Mouse (Mus musculus): ENCODE measurements at regions not wholly inside any gene's neighbourhood (a gene's known extent, or its start where the extent isn't known, plus 50 kb on each side); places are given as distances from the start of the nearest gene placed in this dataset.

DNA sequence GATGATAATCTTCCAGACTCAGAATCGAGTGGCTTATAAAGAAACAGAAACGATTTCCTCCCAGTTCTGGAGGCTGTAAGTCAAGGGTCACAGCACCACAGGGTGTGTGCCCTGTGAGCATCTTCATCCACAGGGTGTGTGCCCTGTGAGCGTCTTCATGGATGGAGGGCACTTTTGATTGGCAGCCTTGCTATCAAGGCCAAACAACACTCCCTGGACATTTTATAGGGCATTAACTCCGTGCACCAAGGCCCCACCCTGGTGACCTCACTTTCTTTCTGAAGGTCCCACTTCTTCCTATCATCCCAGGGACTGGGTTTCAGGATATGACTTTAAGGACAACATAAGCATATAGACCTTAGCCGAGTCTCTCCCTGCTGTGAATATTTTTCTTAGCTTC is 885.3 kb upstream of the Car8 start:
- H3K4me2 ChIP-seq (ENCODE audit: low read length): no peak overlapping the region
- H3K4me3 ChIP-seq (ENCODE audit: low read depth, low read length): no peak overlapping the region
- 73% methylated on average over 5 of the region's 5 CpGs for WGBS
- no peak overlapping the region for H3K9ac ChIP-seq (ENCODE audit: low read length)
- no peak overlapping the region for H3K27ac ChIP-seq (ENCODE audit: low read depth, low read length)
- no peaks in the 10 kb centered on the region for H3K27me3 ChIP-seq (replicated peaks; ENCODE audit: control insufficient read depth, insufficient read depth, low read length)
- no peak for DNase-seq (ENCODE audit: low spot score)
- H3K4me1 ChIP-seq (ENCODE audit: control insufficient read depth, insufficient read depth, low read length): no peaks in the 10 kb centered on the region
- ATAC-seq: no peak
- no peaks in the 10 kb centered on the region for H3K36me3 ChIP-seq (ENCODE audit: control insufficient read depth, insufficient read depth, low read length)
- H3K9me3 ChIP-seq (replicated peaks; ENCODE audit: control insufficient read depth, low read length): no peaks in the 10 kb centered on the region

DNA sequence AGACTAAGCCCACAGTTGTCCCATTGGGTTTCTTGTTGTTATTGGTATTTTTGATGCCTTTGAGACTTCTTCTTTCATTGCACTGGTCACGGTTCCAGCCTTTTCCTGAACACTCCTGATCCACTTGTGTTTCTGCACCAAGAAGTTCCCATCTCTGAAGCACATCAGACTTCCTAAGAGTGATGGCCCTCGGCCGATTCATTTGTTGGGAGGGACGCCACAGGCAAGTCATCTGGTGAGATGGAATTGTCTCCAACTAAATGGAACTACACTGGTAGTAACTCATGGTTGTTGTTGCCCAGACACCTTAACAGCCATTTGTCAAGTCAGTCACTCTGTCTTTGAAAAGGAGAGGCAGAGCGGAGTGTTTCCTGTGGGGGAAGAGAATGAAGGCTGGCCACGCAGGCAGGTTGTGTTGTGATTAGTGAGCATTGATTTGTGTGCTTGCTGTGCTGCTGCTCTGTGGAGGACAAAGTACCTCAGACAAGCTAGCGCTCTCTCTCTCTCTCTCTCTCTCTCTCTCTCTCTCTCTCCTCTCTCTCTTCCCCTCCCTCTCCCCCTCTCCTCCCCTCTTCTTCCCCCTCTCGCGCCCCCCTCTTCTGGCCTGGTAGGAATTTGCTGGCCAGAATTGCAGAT is 884.7 kb upstream of the Car8 start:
- ATAC-seq (no peak), DNase-seq (ENCODE audit: low spot score) (no peak)
- Histone ChIP-seq H3K4me2 (ENCODE audit: low read length) (no peak overlapping the region), H3K9ac (ENCODE audit: low read length) (no peak overlapping the region), H3K27me3 (replicated peaks; ENCODE audit: control insufficient read depth, insufficient read depth, low read length) (no peaks in the 10 kb centered on the region), H3K4me1 (ENCODE audit: control insufficient read depth, insufficient read depth, low read length) (no peaks in the 10 kb centered on the region), H3K9me3 (replicated peaks; ENCODE audit: control insufficient read depth, low read length) (no peaks in the 10 kb centered on the region), H3K4me3 (ENCODE audit: low read depth, low read length) (no peak overlapping the region), H3K36me3 (ENCODE audit: control insufficient read depth, insufficient read depth, low read length) (no peaks in the 10 kb centered on the region), H3K27ac (ENCODE audit: low read depth, low read length) (no peak overlapping the region)
- WGBS: 77% methylated on average over 9 of the region's 9 CpGs

DNA sequence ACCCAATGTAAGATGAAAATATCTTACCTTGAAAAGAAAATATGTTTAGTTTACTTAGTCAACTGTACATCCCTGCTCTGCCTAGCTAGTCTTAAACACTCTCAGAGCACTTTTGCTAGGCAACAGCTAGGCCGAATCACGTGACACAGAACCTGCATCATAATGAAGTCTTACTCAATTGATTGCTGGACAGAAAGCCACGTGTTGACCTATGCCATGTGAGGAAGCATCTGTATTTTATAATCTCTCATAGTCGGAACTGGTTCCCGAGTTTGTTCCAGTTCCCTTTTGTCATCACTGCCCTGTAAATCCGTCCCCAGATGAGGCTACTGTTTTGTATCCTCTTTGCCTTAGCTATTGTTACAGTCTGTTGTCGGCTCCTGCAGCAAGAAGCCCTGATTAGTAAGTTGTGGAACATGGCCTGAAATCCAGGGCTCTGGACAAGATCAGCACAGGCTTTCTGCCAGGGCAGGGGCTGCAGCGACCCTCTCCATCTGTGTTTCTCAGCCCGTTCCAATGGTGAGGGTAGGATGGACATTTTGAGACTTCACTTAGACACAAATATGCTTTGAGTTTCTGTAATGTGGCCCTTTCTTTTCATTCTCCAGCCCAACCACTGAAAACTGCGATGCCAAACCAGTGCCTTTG is 883.9 kb upstream of the Car8 start:
- no peaks in the 10 kb centered on the region for H3K4me1 ChIP-seq (ENCODE audit: control insufficient read depth, insufficient read depth, low read length)
- 79% methylated on average over 10 of the region's 10 CpGs for WGBS
- ATAC-seq (no peak), DNase-seq (ENCODE audit: low spot score) (no peak)
- H3K9ac ChIP-seq (ENCODE audit: low read length): no peak overlapping the region
- H3K36me3 ChIP-seq (ENCODE audit: control insufficient read depth, insufficient read depth, low read length): no peaks in the 10 kb centered on the region
- no peaks in the 10 kb centered on the region for H3K27me3 ChIP-seq (replicated peaks; ENCODE audit: control insufficient read depth, insufficient read depth, low read length)
- H3K4me3 ChIP-seq (ENCODE audit: low read depth, low read length): no peak overlapping the region
- no peak overlapping the region for H3K27ac ChIP-seq (ENCODE audit: low read depth, low read length)
- H3K9me3 ChIP-seq (replicated peaks; ENCODE audit: control insufficient read depth, low read length): no peaks in the 10 kb centered on the region
- H3K4me2 ChIP-seq (ENCODE audit: low read length): no peak overlapping the region

DNA sequence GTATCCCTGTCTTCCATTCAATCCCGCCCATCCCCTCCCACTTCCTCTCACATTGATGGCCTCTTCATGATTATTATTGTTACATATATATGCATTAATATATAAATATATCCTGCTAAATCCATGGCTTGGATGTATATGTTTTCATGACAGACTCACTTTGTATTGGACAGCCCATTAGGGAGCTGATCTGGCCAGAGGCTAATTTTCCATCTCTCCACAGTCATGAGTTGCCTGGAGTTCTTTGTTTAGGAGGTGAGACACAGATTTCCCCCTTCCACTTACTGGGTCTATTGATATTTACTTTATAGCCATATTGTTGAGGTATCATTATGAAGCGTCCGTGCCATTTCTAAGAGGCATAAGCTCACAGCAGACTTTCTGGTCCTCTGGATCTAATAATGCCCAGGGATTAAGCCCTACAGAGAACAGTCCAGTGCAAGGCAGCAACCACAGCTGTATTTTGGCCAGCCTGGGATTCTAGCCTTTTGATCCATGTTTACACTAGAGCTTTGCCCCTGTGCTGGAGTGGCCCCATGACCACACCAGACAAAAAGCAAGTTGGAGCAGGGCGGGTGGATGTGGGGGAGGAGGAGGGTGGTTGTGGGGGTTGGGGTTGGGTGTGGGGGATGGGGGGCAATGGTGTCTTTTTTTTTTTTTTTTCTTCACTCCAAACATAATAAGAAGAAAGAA is 878.3 kb upstream of the Car8 start:
- DNase-seq (ENCODE audit: low spot score) (no peak), ATAC-seq (no peak; the same call in 1 of the 2 replicates)
- Histone ChIP-seq H3K9me3 (replicated peaks; ENCODE audit: control insufficient read depth, low read length) (no peaks in the 10 kb centered on the region), H3K27ac (ENCODE audit: low read depth, low read length) (no peak overlapping the region), H3K27me3 (replicated peaks; ENCODE audit: control insufficient read depth, insufficient read depth, low read length) (no peaks in the 10 kb centered on the region), H3K9ac (ENCODE audit: low read length) (no peak overlapping the region), H3K4me2 (ENCODE audit: low read length) (no peak overlapping the region), H3K4me1 (ENCODE audit: control insufficient read depth, insufficient read depth, low read length) (no peaks in the 10 kb centered on the region), H3K4me3 (ENCODE audit: low read depth, low read length) (no peak overlapping the region), H3K36me3 (ENCODE audit: control insufficient read depth, insufficient read depth, low read length) (no peaks in the 10 kb centered on the region)
- 33% methylated on average over 4 of the region's 4 CpGs for WGBS

- H3K4me2 ChIP-seq (ENCODE audit: low read length): no peak overlapping the region
- H3K4me1 ChIP-seq (ENCODE audit: control insufficient read depth, insufficient read depth, low read length): no peaks in the 10 kb centered on the region
- H3K36me3 ChIP-seq (ENCODE audit: control insufficient read depth, insufficient read depth, low read length): no peaks in the 10 kb centered on the region
- H3K9ac ChIP-seq (ENCODE audit: low read length): no peak overlapping the region
- DNase-seq (ENCODE audit: low spot score): no peak
- H3K9me3 ChIP-seq (replicated peaks; ENCODE audit: control insufficient read depth, low read length): no peaks in the 10 kb centered on the region
- no peak overlapping the region for H3K27ac ChIP-seq (ENCODE audit: low read depth, low read length)
- H3K4me3 ChIP-seq (ENCODE audit: low read depth, low read length): no peak overlapping the region
- H3K27me3 ChIP-seq (replicated peaks; ENCODE audit: control insufficient read depth, insufficient read depth, low read length): no peaks in the 10 kb centered on the region
- WGBS: 29% methylated on average over 7 of the region's 7 CpGs
- no peak for ATAC-seq
These were observed 877.0 kb upstream of the Car8 start for GRCm38 (mm10) chr4:9115874-9116273.

GRCm38 (mm10) chr4:9113982-9114381 is 875.1 kb upstream of the Car8 start:
- Histone ChIP-seq H3K9me3 (replicated peaks; ENCODE audit: control insufficient read depth, low read length) (no peaks in the 10 kb centered on the region), H3K9ac (ENCODE audit: low read length) (no peak overlapping the region), H3K27ac (ENCODE audit: low read depth, low read length) (no peak overlapping the region), H3K4me2 (ENCODE audit: low read length) (no peak overlapping the region), H3K4me3 (ENCODE audit: low read depth, low read length) (no peak overlapping the region), H3K27me3 (replicated peaks; ENCODE audit: control insufficient read depth, insufficient read depth, low read length) (no peaks in the 10 kb centered on the region), H3K36me3 (ENCODE audit: control insufficient read depth, insufficient read depth, low read length) (no peaks in the 10 kb centered on the region), H3K4me1 (ENCODE audit: control insufficient read depth, insufficient read depth, low read length) (no peaks in the 10 kb centered on the region)
- DNase-seq (ENCODE audit: low spot score) (no peak), ATAC-seq (no peak)
- 87% methylated on average over 5 of the region's 5 CpGs for WGBS

DNA sequence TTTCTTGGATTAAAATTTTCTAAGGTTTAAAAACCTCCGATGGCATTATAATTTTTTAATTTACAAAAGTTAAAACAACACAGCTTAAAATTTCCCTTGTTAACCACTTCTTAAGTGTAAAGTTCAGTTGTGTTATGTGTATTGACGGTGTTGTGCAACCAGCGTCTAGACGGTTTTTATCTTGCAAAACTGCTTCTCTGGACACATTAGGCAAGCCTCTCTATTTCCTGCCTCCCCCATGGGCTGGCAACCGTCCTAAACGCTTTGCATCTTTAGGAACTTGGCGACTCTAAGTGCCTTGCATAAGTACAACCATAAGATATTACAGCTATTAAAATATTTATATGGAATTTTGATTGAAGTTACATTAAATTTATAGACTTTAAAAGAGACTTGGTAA is 871.5 kb upstream of the Car8 start:
- no peaks in the 10 kb centered on the region for H3K27me3 ChIP-seq (replicated peaks; ENCODE audit: control insufficient read depth, insufficient read depth, low read length)
- no peak overlapping the region for H3K4me2 ChIP-seq (ENCODE audit: low read length)
- H3K36me3 ChIP-seq (ENCODE audit: control insufficient read depth, insufficient read depth, low read length): no peaks in the 10 kb centered on the region
- no peak overlapping the region for H3K27ac ChIP-seq (ENCODE audit: low read depth, low read length)
- WGBS: 86% methylated on average over 7 of the region's 7 CpGs
- DNase-seq (ENCODE audit: low spot score): no peak
- ATAC-seq: no peak
- H3K9ac ChIP-seq (ENCODE audit: low read length): no peak overlapping the region
- H3K4me3 ChIP-seq (ENCODE audit: low read depth, low read length): no peak overlapping the region
- no peaks in the 10 kb centered on the region for H3K9me3 ChIP-seq (replicated peaks; ENCODE audit: control insufficient read depth, low read length)
- H3K4me1 ChIP-seq (ENCODE audit: control insufficient read depth, insufficient read depth, low read length): no peaks in the 10 kb centered on the region

- DNase-seq (ENCODE audit: low spot score) (peak; percentile 46), ATAC-seq (no peak)
- 76% methylated on average over 14 of the region's 14 CpGs for WGBS
- Histone ChIP-seq H3K36me3 (ENCODE audit: control insufficient read depth, insufficient read depth, low read length) (no peaks in the 10 kb centered on the region), H3K27ac (ENCODE audit: low read depth, low read length) (no peak overlapping the region), H3K9ac (ENCODE audit: low read length) (no peak overlapping the region), H3K4me3 (ENCODE audit: low read depth, low read length) (no peak overlapping the region), H3K4me2 (ENCODE audit: low read length) (no peak overlapping the region), H3K9me3 (replicated peaks; ENCODE audit: control insufficient read depth, low read length) (no peaks in the 10 kb centered on the region; the same call in 1 of the 2 replicates), H3K27me3 (replicated peaks; ENCODE audit: control insufficient read depth, insufficient read depth, low read length) (no peaks in the 10 kb centered on the region), H3K4me1 (ENCODE audit: control insufficient read depth, insufficient read depth, low read length) (no peaks in the 10 kb centered on the region)
These were observed 868.5 kb upstream of the Car8 start for GRCm38 (mm10) chr4:9107295-9107694.

- Histone ChIP-seq H3K9ac (ENCODE audit: low read length) (no peak overlapping the region), H3K27ac (ENCODE audit: low read depth, low read length) (no peak overlapping the region), H3K36me3 (ENCODE audit: control insufficient read depth, insufficient read depth, low read length) (no peaks in the 10 kb centered on the region), H3K4me1 (ENCODE audit: control insufficient read depth, insufficient read depth, low read length) (no peaks in the 10 kb centered on the region), H3K27me3 (replicated peaks; ENCODE audit: control insufficient read depth, insufficient read depth, low read length) (no peaks in the 10 kb centered on the region), H3K4me3 (ENCODE audit: low read depth, low read length) (no peak overlapping the region), H3K9me3 (replicated peaks; ENCODE audit: control insufficient read depth, low read length) (no peaks in the 10 kb centered on the region; the same call in 1 of the 2 replicates), H3K4me2 (ENCODE audit: low read length) (no peak overlapping the region)
- 93% methylated on average over 9 of the region's 9 CpGs for WGBS
- ATAC-seq (no peak), DNase-seq (ENCODE audit: low spot score) (no peak)
These were observed 867.9 kb upstream of the Car8 start for GRCm38 (mm10) chr4:9106778-9107177.
